Mouse (Mus musculus) stomach, embryonic 14.5 days (tissue): Measurements from ENCODE around the gene Foxj2. TPM values are rescaled to one million over a fixed set of nuclear protein-coding genes. Genes with fewer than 3 reads are reported as not detected.

Experiments
- ATAC-seq: fragments of 200-750 bp; cut with Nextera tagmentation; 2 replicates; pipeline ENCODE4 v1.8.0; 2017; ENCODE audit warnings: low read depth, moderate TSS enrichment; ENCODE audit not compliant: insufficient number of reproducible peaks, insufficient read depth, low FRiP score
- H3K27ac ChIP-seq: fragments of 300-500 bp; sonication (generic); 2 replicates; pipeline ENCODE4 v1.5.1; 2014; ENCODE audit warnings: mild to moderate bottlenecking, low read length, moderate library complexity, mixed read lengths
- H3K27me3 ChIP-seq: fragments of 300-500 bp; sonication (generic); 2 replicates; pipeline ENCODE4 v1.6.1; 2014; ENCODE audit warnings: low read length, control low read depth, mixed read lengths; ENCODE audit not compliant: control insufficient read depth, insufficient read depth
- H3K36me3 ChIP-seq: fragments of 300-500 bp; sonication (generic); 2 replicates; pipeline ENCODE4 v1.6.1; 2014; ENCODE audit warnings: mild to moderate bottlenecking, control low read depth, low read length, moderate library complexity, mixed read lengths; ENCODE audit not compliant: control insufficient read depth, insufficient read depth
- H3K4me1 ChIP-seq: fragments of 300-500 bp; sonication (generic); 2 replicates; pipeline ENCODE4 v1.6.1; 2014; ENCODE audit warnings: low read length, control low read depth, mixed read lengths; ENCODE audit not compliant: control insufficient read depth, insufficient read depth
- H3K4me2 ChIP-seq: fragments of 300-500 bp; sonication (generic); replicated peaks from 2 replicates; pipeline ENCODE4 v1.6.1; 2014; ENCODE audit warnings: low read depth, low read length, control low read depth
- H3K4me3 ChIP-seq: fragments of 300-500 bp; sonication (generic); 2 replicates; pipeline ENCODE4 v1.5.1; 2014; ENCODE audit warnings: low read depth, low read length, control low read depth
- H3K9ac ChIP-seq: fragments of 300-500 bp; sonication (generic); replicated peaks from 2 replicates; pipeline ENCODE4 v1.6.1; 2014; ENCODE audit warnings: low read depth, mild to moderate bottlenecking, control low read depth, low read length, moderate library complexity, mixed read lengths
- H3K9me3 ChIP-seq: fragments of 300-500 bp; sonication (generic); 2 replicates; pipeline ENCODE4 v1.6.1; 2016; ENCODE audit warnings: low read depth, low read length, control low read depth; ENCODE audit not compliant: control insufficient read depth
- WGBS: fragments of 180-500 bp; shearing (Covaris S2); extraction: QIAGEN DNeasy Blood & Tissue Kit; methylation state at CpG from one replicate; pipeline ENCODE4 v1.1.7; 2014; 5-methylcytosine and 5-hydroxymethylcytosine counted together
- polyA plus RNA-seq: library from polyadenylated mRNA; unstranded; fragments of >200 nt; fragmentation: Nextera tagmentation; extraction: Ambion mirVana; gene quantifications from 2 replicates; pipeline ENCODE4 v1.2.1, GENCODE M21; 2014

Gene Foxj2
- polyA plus RNA-seq, 1 experiment from 2014 or later: 6.7 TPM

- no peaks in the 10 kb centered on the region for H3K27me3 ChIP-seq
- 96% methylated on average over 5 of the region's 5 CpGs for WGBS
- no peak overlapping the region for H3K9ac ChIP-seq
- peaks cover 7% of the 10 kb centered on the region for H3K4me1 ChIP-seq
- H3K9me3 ChIP-seq: no peaks in the 10 kb centered on the region
- no peak overlapping the region for H3K27ac ChIP-seq
- no peak for ATAC-seq
- H3K4me3 ChIP-seq: no peak overlapping the region
- H3K4me2 ChIP-seq: no peak overlapping the region
- peaks cover 9% of the 10 kb centered on the region; the same call in 1 of the 2 replicates for H3K36me3 ChIP-seq
Measured at GRCm38 (mm10) chr6:122872800-122873199, 53.1 kb downstream of the Foxj2 start.

DNA sequence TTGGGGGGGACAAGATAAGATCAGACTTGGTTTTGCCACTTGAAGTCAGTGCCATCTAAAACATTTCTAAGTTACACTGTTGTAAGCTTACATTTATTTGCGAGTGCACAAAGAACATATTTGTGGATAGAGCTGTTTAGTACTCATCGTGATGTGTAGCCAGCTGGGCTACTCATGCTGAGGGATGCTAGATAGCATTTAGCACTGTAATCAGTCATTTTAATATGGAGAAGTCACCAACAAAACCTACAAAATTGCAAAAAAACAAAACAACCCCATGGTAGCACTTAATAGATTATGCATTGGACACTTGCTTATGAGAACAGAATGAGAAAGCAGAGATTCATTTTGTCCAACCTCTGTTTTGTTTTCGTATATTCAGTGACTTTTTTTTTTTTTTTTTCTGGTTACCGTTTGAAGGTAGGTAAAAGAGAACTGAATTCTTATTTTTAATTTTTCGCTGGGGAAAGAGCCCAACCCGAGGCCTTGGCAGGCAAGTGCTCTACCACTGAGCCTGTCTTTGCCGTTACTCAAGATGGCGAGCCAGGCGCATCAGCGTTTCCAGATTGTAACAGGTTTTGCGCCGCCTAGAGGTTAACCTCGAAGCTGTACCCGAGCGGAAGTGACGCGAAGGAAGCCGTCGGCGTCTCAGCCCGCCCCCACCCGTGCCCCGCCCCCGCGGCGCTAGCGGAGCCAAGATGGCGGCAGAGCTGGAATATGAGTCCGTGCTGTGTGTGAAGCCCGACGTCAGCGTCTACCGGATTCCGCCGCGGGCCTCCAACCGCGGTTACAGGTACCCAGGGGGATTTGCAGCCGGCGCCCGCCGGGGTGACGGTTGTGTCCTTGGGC, 54.4 kb downstream of the Foxj2 start, which contains the start of gene Necap1:
TSS of gene Necap1 (plus strand) at position 604 of the 849 bp plus-strand sequence.
- Histone ChIP-seq H3K27ac (peak within 1 kb of the TSS; percentile 80), H3K9me3 (no peaks in the 10 kb centered on the region), H3K4me2 (peak within 1 kb of the TSS; percentile 54), H3K9ac (peak within 1 kb of the TSS; percentile 84), H3K36me3 (peaks cover 9% of the 10 kb centered on the region; the same call in 1 of the 2 replicates), H3K4me3 (peak within 1 kb of the TSS; percentile 77), H3K4me1 (peaks cover 7% of the 10 kb centered on the region), H3K27me3 (no peaks in the 10 kb centered on the region)
- 7% methylated on average over 43 of the region's 43 CpGs for WGBS
- peak; percentile 94 for ATAC-seq

DNA sequence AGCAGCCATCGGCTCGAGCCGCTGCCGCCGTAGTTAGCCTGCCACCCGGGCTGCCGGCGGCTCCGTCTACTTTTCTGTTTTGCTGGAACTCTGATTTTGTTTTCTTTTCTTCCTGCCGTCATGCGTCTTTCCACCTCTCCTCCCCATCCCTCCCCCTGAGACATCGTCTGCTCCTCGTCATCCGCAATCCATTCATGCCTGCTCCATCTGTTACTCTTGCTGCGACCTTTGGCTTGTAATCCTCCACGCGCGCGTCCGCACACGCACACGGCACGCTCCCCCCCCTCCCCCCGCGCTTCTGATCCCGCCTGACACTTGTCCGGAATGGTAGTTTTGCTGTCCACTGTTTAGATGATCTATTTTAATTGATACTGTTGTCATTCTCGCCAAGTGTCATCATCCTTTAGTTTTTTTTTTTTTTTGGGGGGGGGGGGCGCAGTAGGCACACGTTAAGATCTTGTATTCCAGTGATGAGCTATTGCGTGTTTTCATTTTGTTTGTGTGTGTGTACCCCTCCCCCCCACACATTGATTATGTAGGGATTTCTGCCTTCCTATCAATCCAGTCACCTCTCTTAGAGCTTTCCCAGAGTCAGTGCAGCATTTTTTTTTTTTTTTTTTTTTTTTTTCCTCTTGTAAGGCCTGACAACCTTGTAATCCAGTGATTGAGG, 55.1 kb downstream of the Foxj2 start:
- peak overlapping the region; percentile 77 for H3K4me3 ChIP-seq
- WGBS: under 1% methylated on average over 31 of the region's 31 CpGs
- peak; percentile 44 for ATAC-seq
- H3K27ac ChIP-seq: peak overlapping the region; percentile 80
- peaks cover 16% of the 10 kb centered on the region; the same call in 1 of the 2 replicates for H3K36me3 ChIP-seq
- H3K9ac ChIP-seq: peak overlapping the region; percentile 84
- H3K27me3 ChIP-seq: no peaks in the 10 kb centered on the region
- peak overlapping the region; percentile 54 for H3K4me2 ChIP-seq
- H3K4me1 ChIP-seq: peaks cover 7% of the 10 kb centered on the region
- H3K9me3 ChIP-seq: no peaks in the 10 kb centered on the region

DNA sequence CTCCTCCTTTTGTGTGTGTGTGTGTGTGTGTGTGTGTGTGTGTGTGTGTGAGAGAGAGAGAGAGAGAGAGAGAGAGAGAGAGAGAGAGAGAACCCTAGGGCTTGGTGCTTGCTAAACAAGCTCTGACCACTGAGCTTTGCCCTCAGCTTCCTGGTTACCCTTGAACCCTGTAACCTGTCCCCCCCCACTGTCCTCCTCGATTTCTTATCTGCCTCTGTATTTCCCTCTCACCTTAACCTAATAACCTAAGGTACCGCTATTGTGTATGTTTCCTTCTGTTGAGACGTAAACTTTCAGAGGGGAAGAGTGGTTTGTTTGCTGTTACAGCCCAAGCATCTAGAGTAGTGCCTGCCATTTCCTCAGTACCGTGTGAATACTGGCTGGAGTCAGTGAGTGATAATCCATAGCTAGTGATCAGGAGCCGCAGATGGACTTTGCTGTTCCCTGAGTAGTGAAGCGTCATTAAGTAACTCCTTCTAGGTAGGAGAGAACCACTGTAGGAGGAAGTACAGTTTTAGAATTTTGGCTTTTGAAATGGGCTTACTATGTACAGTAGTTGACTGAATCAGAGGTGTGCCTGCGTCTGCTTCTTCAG, 59.5 kb downstream of the Foxj2 start:
- no peaks in the 10 kb centered on the region for H3K9me3 ChIP-seq
- H3K27me3 ChIP-seq: no peaks in the 10 kb centered on the region
- H3K4me3 ChIP-seq: no peak overlapping the region
- no peak overlapping the region for H3K4me2 ChIP-seq
- H3K36me3 ChIP-seq: peaks cover 51% of the 10 kb centered on the region
- no peak overlapping the region for H3K9ac ChIP-seq
- no peak for ATAC-seq
- 82% methylated on average over 7 of the region's 7 CpGs for WGBS
- no peak overlapping the region for H3K27ac ChIP-seq
- peaks cover 7% of the 10 kb centered on the region for H3K4me1 ChIP-seq

DNA sequence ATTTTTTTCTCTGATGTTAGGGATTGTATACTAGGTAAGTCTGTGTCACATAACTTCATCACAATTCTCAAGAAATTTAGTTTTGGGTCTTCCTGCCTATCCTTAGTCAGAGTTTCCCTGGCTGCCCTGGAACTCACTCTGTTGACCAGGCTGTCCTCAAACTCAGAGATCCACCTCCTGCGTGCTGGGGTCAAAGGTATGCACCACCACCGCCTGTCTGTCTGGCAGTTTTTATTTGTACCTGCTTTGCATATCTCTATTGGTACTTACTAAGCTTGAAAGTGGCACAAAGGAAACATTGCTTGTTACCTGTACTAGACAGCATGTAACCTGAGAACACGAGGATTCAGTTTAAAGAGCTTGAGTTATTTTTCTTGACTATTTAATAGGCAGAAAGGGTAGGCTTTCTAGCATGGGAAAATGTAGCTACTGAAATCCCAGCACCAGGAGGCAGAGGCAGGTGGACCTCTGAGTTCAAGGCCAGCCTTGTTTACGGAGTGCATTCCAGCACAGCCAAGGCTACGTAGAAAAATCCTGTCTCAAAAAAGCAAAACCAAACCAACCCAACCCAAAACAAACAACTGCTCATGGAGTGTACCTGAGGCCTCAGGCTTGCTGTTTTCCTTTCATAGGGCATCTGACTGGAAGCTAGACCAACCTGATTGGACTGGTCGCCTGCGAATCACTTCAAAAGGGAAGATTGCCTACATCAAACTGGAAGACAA, 60.2 kb downstream of the Foxj2 start:
- Histone ChIP-seq H3K9ac (no peak overlapping the region), H3K36me3 (peaks cover 55% of the 10 kb centered on the region), H3K4me1 (peaks cover 7% of the 10 kb centered on the region), H3K4me2 (no peak overlapping the region), H3K4me3 (no peak overlapping the region), H3K27ac (no peak overlapping the region), H3K9me3 (no peaks in the 10 kb centered on the region), H3K27me3 (no peaks in the 10 kb centered on the region)
- 70% methylated on average over 7 of the region's 7 CpGs for WGBS
- no peak for ATAC-seq

DNA sequence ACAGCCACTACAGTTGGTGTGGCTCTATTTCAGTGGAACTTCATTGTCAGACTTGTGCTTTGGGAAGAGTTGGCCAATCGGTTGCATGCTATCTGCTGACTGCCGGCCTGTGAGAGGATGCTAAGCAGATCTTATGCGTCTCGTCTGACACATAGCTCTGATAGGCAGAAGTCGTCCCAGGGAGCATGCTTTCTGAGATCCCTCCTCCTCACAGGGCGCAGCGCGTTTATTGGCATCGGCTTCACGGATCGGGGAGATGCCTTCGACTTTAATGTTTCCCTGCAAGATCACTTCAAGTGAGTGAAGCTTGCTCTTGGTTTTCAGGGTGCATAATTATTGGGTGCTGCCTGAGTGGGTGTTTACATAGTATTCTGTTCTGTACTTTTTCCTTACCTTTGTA, 61.6 kb downstream of the Foxj2 start:
- ATAC-seq: no peak
- Histone ChIP-seq H3K36me3 (peaks cover 54% of the 10 kb centered on the region), H3K4me1 (peaks cover 3% of the 10 kb centered on the region; the same call in 1 of the 2 replicates), H3K9me3 (no peaks in the 10 kb centered on the region), H3K4me2 (no peak overlapping the region), H3K27me3 (no peaks in the 10 kb centered on the region), H3K9ac (no peak overlapping the region), H3K4me3 (no peak overlapping the region), H3K27ac (no peak overlapping the region)
- WGBS: 90% methylated on average over 12 of the region's 12 CpGs

GRCm38 (mm10) chr6:122883603-122884002, 63.9 kb downstream of the Foxj2 start:
- 92% methylated on average over 9 of the region's 9 CpGs for WGBS
- H3K4me3 ChIP-seq: no peak overlapping the region
- no peak overlapping the region for H3K27ac ChIP-seq
- peaks cover 72% of the 10 kb centered on the region for H3K36me3 ChIP-seq
- H3K27me3 ChIP-seq: no peaks in the 10 kb centered on the region
- no peaks in the 10 kb centered on the region for H3K9me3 ChIP-seq
- H3K4me1 ChIP-seq: no peaks in the 10 kb centered on the region
- H3K4me2 ChIP-seq: no peak overlapping the region
- no peak overlapping the region for H3K9ac ChIP-seq
- no peak for ATAC-seq

DNA sequence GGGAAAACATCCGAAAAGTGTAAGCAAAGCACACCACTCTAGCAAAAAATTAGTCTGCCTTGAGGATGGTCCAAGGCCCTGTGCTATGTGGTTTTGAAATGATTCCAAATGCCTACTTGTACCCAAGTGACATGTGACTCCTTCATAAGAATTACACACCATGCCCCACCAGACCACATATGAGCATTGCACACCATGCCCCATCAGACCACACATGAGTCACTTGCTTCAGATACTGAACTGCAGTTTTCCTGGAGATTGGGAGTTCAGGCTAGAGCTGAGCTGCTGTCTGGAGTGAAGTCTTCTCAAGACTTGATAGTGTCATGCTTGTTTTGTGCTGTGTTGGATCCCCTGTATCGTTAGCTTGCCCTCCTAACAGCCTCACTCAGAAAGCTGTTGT, 69.9 kb downstream of the Foxj2 start:
- Histone ChIP-seq H3K36me3 (peaks cover 30% of the 10 kb centered on the region), H3K27ac (no peak overlapping the region), H3K9ac (no peak overlapping the region), H3K4me3 (no peak overlapping the region), H3K9me3 (no peaks in the 10 kb centered on the region), H3K4me1 (no peaks in the 10 kb centered on the region), H3K27me3 (no peaks in the 10 kb centered on the region), H3K4me2 (no peak overlapping the region)
- ATAC-seq: no peak
- whole genome bisulfite sequencing: 92% methylated on average over 2 of the region's 2 CpGs
